Mouse (Mus musculus) CH12.LX (cell line): ENCODE results near the gene 2310007B03Rik. TPM values are rescaled to one million over a fixed set of nuclear protein-coding genes. Genes with fewer than 3 reads are reported as not detected.
A peak's percentile ranks its signal among the peaks of the same experiment; 100 is the strongest.

ENCODE experiments used
- DNase-seq: peaks from one replicate; pipeline ENCODE4 v3.0.0-alpha.2; 2013; ENCODE audit errors: extremely low read depth
- H3K27ac ChIP-seq: 2 replicates; pipeline ENCODE4 v1.5.1; 2012; ENCODE audit warnings: low read depth, mild to moderate bottlenecking, control low read depth, moderate library complexity; ENCODE audit not compliant: insufficient read depth
- H3K27me3 ChIP-seq: replicated peaks from 2 replicates; pipeline ENCODE3; 2012; ENCODE audit warnings: inconsistent platforms
- H3K36me3 ChIP-seq, 2 experiments: replicated peaks in 1 of 2; 2 replicates each; pipeline versions ENCODE3 to v1.6.1; 2012; ENCODE audit warnings: inconsistent platforms in 1 of 2, low read length in 1 of 2, mild to moderate bottlenecking in 1 of 2, mixed read lengths in 1 of 2, moderate library complexity in 1 of 2; ENCODE audit not compliant: control insufficient read depth in 1 of 2, insufficient read depth in 1 of 2
- H3K4me1 ChIP-seq, 2 experiments: 2 replicates each; pipeline ENCODE4 v1.6.1; 2012; ENCODE audit warnings: inconsistent platforms in 1 of 2, moderate library complexity in 1 of 2; ENCODE audit not compliant: insufficient read depth in 2 of 2, control insufficient read depth in 1 of 2
- H3K4me2 ChIP-seq: 2 replicates; pipeline ENCODE4 v1.6.1; 2012; ENCODE audit warnings: low read depth, mild to moderate bottlenecking, control low read depth; ENCODE audit not compliant: poor library complexity, insufficient read depth, severe bottlenecking
- H3K4me3 ChIP-seq, 3 experiments: fragments of 150-350 bp in 1 of 3; sonication (generic) in 1 of 3; replicated peaks in 1 of 3; 2 replicates each; pipeline versions ENCODE3 to v1.5.1; 2011 to 2012; ENCODE audit warnings: low read depth in 2 of 3, low read length in 2 of 3, mild to moderate bottlenecking in 2 of 3, moderate library complexity in 2 of 3, control low read depth in 1 of 3, improper control_type of control experiment in 1 of 3, inconsistent platforms in 1 of 3, mixed read lengths in 1 of 3; ENCODE audit not compliant: poor library complexity in 1 of 3
- H3K79me2 ChIP-seq: replicated peaks from 2 replicates; pipeline ENCODE4 v1.6.1; 2012; ENCODE audit warnings: mild to moderate bottlenecking, moderate library complexity; ENCODE audit not compliant: control insufficient read depth, poor library complexity, insufficient read depth, severe bottlenecking; ENCODE audit errors: extremely low read depth
- H3K9ac ChIP-seq: 2 replicates; pipeline ENCODE4 v1.6.1; 2012; ENCODE audit warnings: low read depth, mild to moderate bottlenecking, control low read depth, moderate library complexity; ENCODE audit not compliant: insufficient read depth
- H3K9me3 ChIP-seq: replicated peaks from 2 replicates; pipeline ENCODE3; 2012; ENCODE audit warnings: low read length, inconsistent platforms, mixed read lengths
- CHD1 ChIP-seq: IDR thresholded peaks from 2 replicates; pipeline ENCODE4 v1.6.1; 2012; ENCODE audit warnings: low read depth, low read length, improper control_type of control experiment, inconsistent platforms
- CHD2 ChIP-seq: IDR thresholded peaks from 2 replicates; pipeline ENCODE4 v1.6.1; 2011; ENCODE audit warnings: low read length, improper control_type of control experiment
- CTCF ChIP-seq, 2 experiments: IDR thresholded peaks in 1 of 2; conservative IDR thresholded peaks in 1 of 2; 2 replicates each; pipeline ENCODE4 v1.5.1; 2011 to 2012; ENCODE audit warnings: low read depth in 2 of 2, low read length in 2 of 2, improper control_type of control experiment in 1 of 2, inconsistent platforms in 1 of 2, mild to moderate bottlenecking in 1 of 2, moderate library complexity in 1 of 2
- E2F4 ChIP-seq: IDR thresholded peaks from 2 replicates; pipeline ENCODE4 v1.6.1; 2011; ENCODE audit warnings: low read depth, low read length, improper control_type of control experiment; ENCODE audit not compliant: insufficient replicate concordance
- ELF1 ChIP-seq: IDR thresholded peaks from 2 replicates; pipeline ENCODE4 v1.6.1; 2014; ENCODE audit warnings: low read depth, mild to moderate bottlenecking, inconsistent platforms, low read length, improper control_type of control experiment
- EP300 ChIP-seq: IDR thresholded peaks from 2 replicates; pipeline ENCODE4 v1.6.1; 2011; ENCODE audit warnings: low read length, improper control_type of control experiment
- ETS1 ChIP-seq: conservative IDR thresholded peaks from 2 replicates; pipeline ENCODE4 v1.6.1; 2012; ENCODE audit warnings: low read depth, mild to moderate bottlenecking, inconsistent platforms, low read length, improper control_type of control experiment, moderate library complexity
- HCFC1 ChIP-seq: IDR thresholded peaks from 2 replicates; pipeline ENCODE4 v1.6.1; 2012; ENCODE audit warnings: low read depth, mild to moderate bottlenecking, inconsistent platforms, low read length, improper control_type of control experiment
- JUN ChIP-seq: IDR thresholded peaks from 2 replicates; pipeline ENCODE4 v1.6.1; 2011; ENCODE audit warnings: low read depth, mild to moderate bottlenecking, low read length, improper control_type of control experiment, moderate library complexity; ENCODE audit not compliant: insufficient read depth
- JUND ChIP-seq: conservative IDR thresholded peaks from 2 replicates; pipeline ENCODE4 v1.6.1; 2011; ENCODE audit warnings: low read depth, low read length, improper control_type of control experiment
- MAX ChIP-seq: IDR thresholded peaks from 2 replicates; pipeline ENCODE4 v1.6.1; 2011; ENCODE audit warnings: low read length, improper control_type of control experiment
- MEF2A ChIP-seq: IDR thresholded peaks from 2 replicates; pipeline ENCODE4 v1.6.1; 2014; ENCODE audit warnings: low read depth, mild to moderate bottlenecking, inconsistent platforms, low read length, improper control_type of control experiment, borderline replicate concordance
- MYC ChIP-seq: IDR thresholded peaks from 2 replicates; pipeline ENCODE4 v1.6.1; 2011; ENCODE audit warnings: low read depth, mild to moderate bottlenecking, improper control_type of control experiment, low read length
- NRF1 ChIP-seq: IDR thresholded peaks from 2 replicates; pipeline ENCODE4 v1.6.1; 2014; ENCODE audit warnings: low read depth, mild to moderate bottlenecking, inconsistent platforms, low read length, improper control_type of control experiment, moderate library complexity
- POLR2AphosphoS2 ChIP-seq: IDR thresholded peaks from 2 replicates; pipeline ENCODE4 v1.6.1; 2011; ENCODE audit warnings: low read depth, low read length, improper control_type of control experiment
- RAD21 ChIP-seq: IDR thresholded peaks from 2 replicates; pipeline ENCODE4 v1.6.1; 2011; ENCODE audit warnings: low read depth, mild to moderate bottlenecking, low read length, improper control_type of control experiment, moderate library complexity
- SIN3A ChIP-seq: IDR thresholded peaks from 2 replicates; pipeline ENCODE4 v1.6.1; 2012; ENCODE audit warnings: low read length, improper control_type of control experiment, inconsistent platforms
- SMC3 ChIP-seq: IDR thresholded peaks from 2 replicates; pipeline ENCODE4 v1.6.1; 2011; ENCODE audit warnings: low read depth, low read length, improper control_type of control experiment
- TBP ChIP-seq: conservative IDR thresholded peaks from 2 replicates; pipeline ENCODE4 v1.6.1; 2011; ENCODE audit warnings: low read depth, low read length, improper control_type of control experiment
- USF1 ChIP-seq: IDR thresholded peaks from 2 replicates; pipeline ENCODE4 v1.6.1; 2014; ENCODE audit warnings: low read depth, mild to moderate bottlenecking, inconsistent platforms, low read length, improper control_type of control experiment
- USF2 ChIP-seq: conservative IDR thresholded peaks from 2 replicates; pipeline ENCODE4 v1.6.1; 2011; ENCODE audit warnings: low read depth, low read length, improper control_type of control experiment
- ZC3H11A ChIP-seq: IDR thresholded peaks from 2 replicates; pipeline ENCODE4 v1.6.1; 2012; ENCODE audit warnings: low read depth, mild to moderate bottlenecking, inconsistent platforms, low read length, improper control_type of control experiment
- ZKSCAN1 ChIP-seq: IDR thresholded peaks from 2 replicates; pipeline ENCODE4 v1.6.1; 2012; ENCODE audit warnings: low read depth, inconsistent platforms, low read length, improper control_type of control experiment, borderline replicate concordance
- ZMIZ1 ChIP-seq: IDR thresholded peaks from 2 replicates; pipeline ENCODE4 v1.6.1; 2012; ENCODE audit warnings: low read depth, mild to moderate bottlenecking, inconsistent platforms, low read length, improper control_type of control experiment
- dilution Hi-C: fragments of 300-500 bp; cut with MboI; formaldehyde crosslinking; loops from 2 replicates; pipeline ENCODE4 v1.14.3; 2020; ENCODE audit warnings: low sequenced_read_pairs; ENCODE audit not compliant: extremely low pct_unique_long_range_greater_than_20kb, extremely low pct_ligation_motif_present
- in situ Hi-C: fragments of 300-500 bp; cut with MboI; formaldehyde crosslinking; loops from 3 replicates; pipeline ENCODE4 v1.14.3; 2019; ENCODE audit warnings: low sequenced_read_pairs, low pct_ligation_motif_present, low pct_unique_long_range_greater_than_20kb, mixed read lengths
- polyA plus RNA-seq: library from polyadenylated mRNA; unstranded; fragments of >175 nt; gene quantifications from 2 replicates; pipeline ENCODE4 v1.2.1, GENCODE M21; 2012; ENCODE audit warnings: low read depth; ENCODE audit not compliant: insufficient read length
- total RNA-seq, 2 experiments: library from RNA; depleted of rRNA; stranded (reverse); fragments of 300-350 nt in 1 of 2; fragments of >200 nt in 1 of 2; gene quantifications; 2 replicates each; pipeline ENCODE4 v1.2.3; 2012 to 2014

Gene 2310007B03Rik
- total and polyA plus RNA-seq, 3 experiments: 0.08 TPM; not detected in 2

GRCm38 (mm10) chr1:93182281-93182680 lies 21.5 kb upstream of the 2310007B03Rik start:
- TF ChIP-seq POLR2AphosphoS2 (no peak), CHD1 (no peak), USF2 (no peak), JUND (no peak), NRF1 (no peak), RAD21 (no peak), CTCF (conservative IDR thresholded peaks at IDR 0.05 in 1 of 2, IDR thresholded peaks at IDR 0.05 in 1 of 2; ENCODE audit: low read depth in 2 of 2, low read length in 2 of 2) (no peak), ZC3H11A (no peak), ZMIZ1 (no peak), TBP (no peak), MYC (no peak), SIN3A (no peak), MAX (no peak), ETS1 (no peak), ELF1 (no peak), JUN (no peak), SMC3 (no peak), USF1 (no peak)
- H3K27me3 ChIP-seq: peaks cover 98% of the 10 kb centered on the region
- in situ Hi-C loops: loop anchor here (25.0 kb wide), 1 partner anchor 530 kb away; no protein-coding TSS in a partner anchor
- no peaks in the 10 kb centered on the region for H3K9me3 ChIP-seq
- no peak overlapping the region for H3K4me3 ChIP-seq
- no peaks in the 10 kb centered on the region for H3K36me3 ChIP-seq
- no peak overlapping the region for H3K4me2 ChIP-seq
- H3K79me2 ChIP-seq: no peaks in the 10 kb centered on the region
- H3K27ac ChIP-seq: no peak overlapping the region
- DNase-seq: no peak
- dilution Hi-C loops: no loop called here
- H3K9ac ChIP-seq: no peak overlapping the region
- no peaks in the 10 kb centered on the region for H3K4me1 ChIP-seq

DNA sequence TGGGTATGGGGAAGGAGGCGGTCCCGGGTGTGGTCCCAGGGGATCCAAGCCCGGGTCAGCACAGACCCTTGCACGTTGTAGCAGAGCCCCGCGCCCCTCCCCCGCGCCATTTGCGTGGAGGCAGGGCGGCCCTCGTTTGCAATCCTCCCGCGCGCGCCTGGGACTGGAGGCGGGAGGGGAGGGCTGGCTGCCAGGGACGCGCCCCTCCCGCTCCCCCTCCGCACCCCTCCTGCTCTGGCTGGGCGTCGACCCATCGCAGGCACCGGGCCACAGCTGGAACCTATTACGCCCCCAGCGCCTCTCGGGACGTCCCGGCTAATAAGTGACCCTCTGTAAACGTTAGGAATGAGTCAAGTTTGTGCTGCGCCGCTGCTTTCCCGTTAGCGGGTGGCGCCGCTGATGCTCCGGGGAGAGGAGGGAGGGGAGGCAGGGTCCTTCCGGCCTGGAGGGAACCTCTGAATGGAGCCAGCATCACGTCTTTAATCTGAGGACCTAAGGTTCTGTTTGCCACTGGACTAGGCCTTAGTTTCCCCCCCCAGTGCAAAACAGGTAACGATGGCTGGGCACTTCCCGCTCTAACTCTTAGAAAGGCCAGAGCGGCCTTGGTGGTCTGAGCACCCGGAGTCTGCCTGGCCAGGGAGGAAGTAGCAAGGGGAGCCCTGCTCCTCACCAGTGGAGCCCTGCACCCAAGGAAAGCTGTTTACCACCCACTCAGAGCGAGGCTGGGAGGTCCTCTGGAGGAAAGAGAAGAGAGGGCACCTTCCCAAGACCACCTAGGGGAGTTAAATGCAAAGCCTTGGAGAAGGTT lies 16.0 kb upstream of the 2310007B03Rik start:
- no peaks in the 10 kb centered on the region for H3K79me2 ChIP-seq
- TF ChIP-seq SIN3A: no peak
- no peak for TF ChIP-seq EP300
- no peak for TF ChIP-seq MEF2A
- no peak for TF ChIP-seq ZKSCAN1
- TF ChIP-seq JUN: no peak
- no peak for TF ChIP-seq E2F4
- no peak for TF ChIP-seq CHD2
- TF ChIP-seq ZC3H11A: no peak
- no peak for TF ChIP-seq USF1
- TF ChIP-seq HCFC1: no peak
- no peak overlapping the region for H3K27ac ChIP-seq
- H3K9me3 ChIP-seq: no peaks in the 10 kb centered on the region
- no peak overlapping the region for H3K9ac ChIP-seq
- peak overlapping the region in 1 of 3 experiments; percentile 12 for H3K4me3 ChIP-seq
- in situ Hi-C loops: loop anchor here (25.0 kb wide), 1 partner anchor 536 kb away; no protein-coding TSS in a partner anchor
- H3K4me2 ChIP-seq: peak overlapping the region; percentile 4
- DNase-seq: no peak
- 0 out of 4 replicates have a peak, but pooled peaks cover 0 to 4% of the 10 kb centered on the region in 2 experiments for H3K4me1 ChIP-seq
- peaks cover 94% of the 10 kb centered on the region for H3K27me3 ChIP-seq
- dilution Hi-C loops: no loop called here
- H3K36me3 ChIP-seq: no peaks in the 10 kb centered on the region
